Mouse (Mus musculus) heart, embryonic 14.5 days (tissue): Measurements from ENCODE around the gene Atg10. TPM values are rescaled to one million over a fixed set of nuclear protein-coding genes. Genes with fewer than 3 reads are reported as not detected.

Source experiments
- ATAC-seq: fragments of 200-750 bp; cut with Nextera tagmentation; 2 replicates; pipeline ENCODE4 v1.8.0; 2017; ENCODE audit warnings: low read depth, moderate TSS enrichment; ENCODE audit not compliant: insufficient number of reproducible peaks, insufficient read depth, low FRiP score
- H3K27ac ChIP-seq, 2 experiments: fragments of 200-500 bp in 1 of 2; fragments of 300-500 bp in 1 of 2; sonication (generic) in 1 of 2; replicated peaks in 1 of 2; 2 replicates each; pipeline ENCODE4 v1.5.1; 2012 to 2014; ENCODE audit warnings: low read depth in 2 of 2, low read length in 2 of 2, control low read depth in 1 of 2, mild to moderate bottlenecking in 1 of 2, mixed read lengths in 1 of 2; ENCODE audit not compliant: control insufficient read depth in 1 of 2, insufficient read depth in 1 of 2
- H3K27me3 ChIP-seq: fragments of 300-500 bp; sonication (generic); 2 replicates; pipeline ENCODE4 v1.6.1; 2014; ENCODE audit warnings: mild to moderate bottlenecking, low read length, control low read depth; ENCODE audit not compliant: control insufficient read depth, insufficient read depth
- H3K36me3 ChIP-seq: fragments of 300-500 bp; sonication (generic); 2 replicates; pipeline ENCODE4 v1.6.1; 2014; ENCODE audit warnings: mild to moderate bottlenecking, control low read depth, low read length, mixed read lengths; ENCODE audit not compliant: control insufficient read depth, insufficient read depth
- H3K4me1 ChIP-seq, 2 experiments: fragments of 200-500 bp in 1 of 2; fragments of 300-500 bp in 1 of 2; sonication (generic) in 1 of 2; 2 replicates each; pipeline ENCODE4 v1.6.1; 2012 to 2014; ENCODE audit warnings: low read length in 2 of 2, control low read depth in 1 of 2, mixed read lengths in 1 of 2; ENCODE audit not compliant: control insufficient read depth in 2 of 2, insufficient read depth in 2 of 2
- H3K4me2 ChIP-seq: fragments of 300-500 bp; sonication (generic); 2 replicates; pipeline ENCODE4 v1.6.1; 2014; ENCODE audit warnings: mild to moderate bottlenecking, low read length
- H3K4me3 ChIP-seq, 2 experiments: fragments of 200-500 bp in 1 of 2; fragments of 300-500 bp in 1 of 2; sonication (generic) in 1 of 2; 2 replicates each; pipeline ENCODE4 v1.5.1; 2012 to 2014; ENCODE audit warnings: low read length in 2 of 2, mild to moderate bottlenecking in 2 of 2, control low read depth in 1 of 2, low read depth in 1 of 2, moderate library complexity in 1 of 2; ENCODE audit not compliant: control insufficient read depth in 1 of 2, insufficient read depth in 1 of 2
- H3K9ac ChIP-seq: fragments of 300-500 bp; sonication (generic); 2 replicates; pipeline ENCODE4 v1.6.1; 2014; ENCODE audit warnings: mild to moderate bottlenecking, low read length
- H3K9me3 ChIP-seq: fragments of 300-500 bp; sonication (generic); 2 replicates; pipeline ENCODE4 v1.6.1; 2016; ENCODE audit warnings: low read length, control low read depth; ENCODE audit not compliant: control insufficient read depth
- WGBS: fragments of 180-500 bp; shearing (Covaris S2); extraction: QIAGEN DNeasy Blood & Tissue Kit; methylation state at CpG from one replicate; pipeline ENCODE4 v1.1.7; 2014; 5-methylcytosine and 5-hydroxymethylcytosine counted together
- polyA plus RNA-seq: library from polyadenylated mRNA; unstranded; fragments of >200 nt; fragmentation: Nextera tagmentation; extraction: Ambion mirVana; gene quantifications from 2 replicates; pipeline ENCODE4 v1.2.1, GENCODE M21; 2014

Atg10 gene
- polyA plus RNA-seq, 1 experiment from 2014 or later, result 36.4 TPM

- H3K9me3 ChIP-seq, result no peaks in the 10 kb centered on the region
- H3K27ac ChIP-seq, result no peak overlapping the region
- H3K4me3 ChIP-seq, result no peak overlapping the region
- ATAC-seq, result no peak
- H3K4me2 ChIP-seq, result no peak overlapping the region
- no peaks in the 10 kb centered on the region for H3K27me3 ChIP-seq
- no peak overlapping the region for H3K9ac ChIP-seq
- no peaks in the 10 kb centered on the region for H3K36me3 ChIP-seq
- 88% methylated on average over 13 of the region's 13 CpGs for WGBS
- H3K4me1 ChIP-seq, result no peaks in the 10 kb centered on the region
Measured at GRCm38 (mm10) chr13:91187378-91188234, 36.2 kb downstream of the Atg10 start.

DNA sequence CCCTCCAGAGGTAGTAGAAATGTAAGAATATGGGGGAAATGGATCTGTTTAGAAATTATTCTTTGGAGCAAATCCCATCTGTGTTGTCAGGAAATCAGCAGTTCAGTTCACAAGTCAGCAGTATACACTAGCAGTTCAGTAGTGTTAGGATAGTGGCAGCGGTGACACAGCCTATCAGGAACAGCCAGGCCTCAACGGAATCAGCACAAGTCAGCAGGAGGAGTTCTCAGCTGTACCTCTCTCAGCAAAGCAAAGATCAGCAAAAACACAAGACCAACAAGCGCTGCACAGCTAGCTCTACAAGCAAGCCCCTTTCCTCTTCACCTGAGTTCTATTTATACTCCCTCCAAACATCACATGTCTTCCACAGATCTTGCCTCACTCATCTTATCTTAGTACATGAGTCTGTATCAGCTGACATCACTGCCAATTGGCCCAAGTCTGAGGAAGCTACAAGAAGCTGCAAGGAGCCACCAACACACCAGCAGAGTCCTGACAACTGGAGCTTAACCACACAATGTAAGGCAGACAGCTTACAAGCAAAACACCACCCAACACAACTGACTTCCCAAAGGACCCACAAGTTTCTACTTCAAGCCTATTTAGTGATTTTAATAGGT lies 38.4 kb downstream of the Atg10 start:
- Histone ChIP-seq H3K27ac (no peak overlapping the region), H3K36me3 (no peaks in the 10 kb centered on the region), H3K4me1 (no peaks in the 10 kb centered on the region), H3K27me3 (no peaks in the 10 kb centered on the region), H3K4me3 (no peak overlapping the region), H3K9me3 (no peaks in the 10 kb centered on the region), H3K9ac (no peak overlapping the region), H3K4me2 (no peak overlapping the region)
- no peak for ATAC-seq
- 58% methylated on average over 3 of the region's 3 CpGs for whole genome bisulfite sequencing

- no peaks in the 10 kb centered on the region for H3K9me3 ChIP-seq
- no peak overlapping the region for H3K27ac ChIP-seq
- no peak overlapping the region for H3K4me3 ChIP-seq
- ATAC-seq, result no peak
- no peaks in the 10 kb centered on the region for H3K4me1 ChIP-seq
- H3K4me2 ChIP-seq, result no peak overlapping the region
- no peaks in the 10 kb centered on the region for H3K27me3 ChIP-seq
- no peaks in the 10 kb centered on the region for H3K36me3 ChIP-seq
- no peak overlapping the region for H3K9ac ChIP-seq
- 70% methylated on average over 3 of the region's 3 CpGs for WGBS
Measured at GRCm38 (mm10) chr13:91184226-91184625, 39.5 kb downstream of the Atg10 start.

- Histone ChIP-seq H3K27me3 (no peaks in the 10 kb centered on the region), H3K4me2 (no peak overlapping the region), H3K36me3 (no peaks in the 10 kb centered on the region), H3K9me3 (no peaks in the 10 kb centered on the region), H3K27ac (no peak overlapping the region), H3K4me1 (no peaks in the 10 kb centered on the region), H3K9ac (no peak overlapping the region), H3K4me3 (no peak overlapping the region)
- 74% methylated on average over 8 of the region's 8 CpGs for WGBS
- no peak for ATAC-seq
Measured at GRCm38 (mm10) chr13:91180364-91180763, 43.4 kb downstream of the Atg10 start.

DNA sequence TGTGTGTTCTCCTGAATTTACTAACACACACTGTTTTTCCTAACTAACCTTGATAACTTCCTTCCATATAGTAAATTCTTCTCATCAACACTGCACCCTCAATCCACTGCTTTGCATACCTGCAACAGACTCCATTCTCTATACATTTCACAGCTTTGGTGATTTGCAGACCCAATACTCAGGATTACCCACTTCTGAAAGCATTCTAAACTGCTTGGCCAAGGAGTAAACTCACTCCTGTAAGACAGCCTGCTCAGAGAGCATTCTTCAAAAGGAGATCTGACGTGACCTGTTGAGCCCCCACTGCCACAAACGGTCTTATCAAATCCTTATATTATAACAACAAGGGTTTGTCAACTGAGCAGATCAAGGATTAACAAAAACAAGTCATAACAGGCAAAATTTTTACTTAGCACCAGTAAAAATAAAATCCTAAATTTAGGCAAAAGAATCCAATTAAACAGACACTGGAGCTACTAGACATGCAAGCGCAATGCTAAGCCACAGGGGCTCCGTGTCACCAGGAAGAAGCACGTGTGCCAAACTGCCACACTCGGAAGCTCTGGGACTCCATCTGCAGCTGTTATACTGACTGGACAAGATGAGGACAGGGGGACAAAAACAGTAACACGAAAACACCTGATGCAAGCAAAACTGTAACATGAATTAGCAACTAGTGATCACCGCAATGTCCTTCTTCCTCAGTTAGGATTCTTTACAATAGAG lies 44.4 kb downstream of the Atg10 start:
- Histone ChIP-seq H3K27me3 (no peaks in the 10 kb centered on the region), H3K9me3 (no peaks in the 10 kb centered on the region), H3K27ac (no peak overlapping the region), H3K36me3 (no peaks in the 10 kb centered on the region), H3K4me1 (no peaks in the 10 kb centered on the region), H3K9ac (no peak overlapping the region), H3K4me3 (no peak overlapping the region), H3K4me2 (no peak overlapping the region)
- ATAC-seq, result no peak
- 72% methylated on average over 8 of the region's 8 CpGs for WGBS

- Histone ChIP-seq H3K27me3 (no peaks in the 10 kb centered on the region), H3K36me3 (no peaks in the 10 kb centered on the region), H3K4me3 (no peak overlapping the region), H3K9me3 (no peaks in the 10 kb centered on the region), H3K27ac (no peak overlapping the region), H3K9ac (no peak overlapping the region), H3K4me1 (no peaks in the 10 kb centered on the region), H3K4me2 (no peak overlapping the region)
- WGBS, result 74% methylated on average over 9 of the region's 9 CpGs
- no peak for ATAC-seq
Measured at GRCm38 (mm10) chr13:91178428-91179160, 45.2 kb downstream of the Atg10 start.

DNA sequence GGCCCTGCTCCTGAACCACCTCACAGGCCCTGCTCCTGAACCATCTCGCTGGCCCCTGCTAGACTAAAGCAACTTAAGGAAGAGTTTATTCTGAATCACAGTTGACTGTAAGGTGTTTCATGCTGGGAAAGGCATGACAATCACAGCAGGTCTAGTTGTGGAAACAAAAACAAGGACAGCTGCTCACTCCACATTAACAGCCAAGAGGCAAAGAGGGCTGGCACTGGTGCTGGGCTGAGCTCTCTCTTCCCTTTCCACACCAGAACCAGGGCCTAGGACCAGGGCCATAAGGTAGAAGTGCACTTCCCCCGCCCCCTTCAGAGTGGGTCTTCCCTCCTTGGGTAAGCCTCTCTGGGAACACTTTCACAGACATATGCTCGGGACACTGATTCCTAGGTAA lies 48.4 kb downstream of the Atg10 start:
- H3K9me3 ChIP-seq, result no peaks in the 10 kb centered on the region
- no peaks in the 10 kb centered on the region for H3K27me3 ChIP-seq
- H3K4me2 ChIP-seq, result no peak overlapping the region
- no peak overlapping the region for H3K4me3 ChIP-seq
- no peaks in the 10 kb centered on the region for H3K4me1 ChIP-seq
- 79% methylated on average over 3 of the region's 3 CpGs for WGBS
- no peaks in the 10 kb centered on the region for H3K36me3 ChIP-seq
- ATAC-seq, result no peak
- no peak overlapping the region for H3K27ac ChIP-seq
- H3K9ac ChIP-seq, result no peak overlapping the region
